Mouse (Mus musculus): ENCODE results near the gene Krt17. TPM values are rescaled to one million over a fixed set of nuclear protein-coding genes. Genes with fewer than 3 reads are reported as not detected.
A peak's percentile ranks its signal among the peaks of the same experiment; 100 is the strongest.
"Not testable (repeated sequence)": the region's sequence is repeated elsewhere in the genome, so short reads cannot be mapped to it uniquely, and the experiment has no call there.

Gene Krt17
- polyA plus RNA-seq, 1 experiment from 2014 or later, result 0.67 TPM

- H3K36me3 ChIP-seq (replicated peaks), result no peaks in the 10 kb centered on the region
- H3K27me3 ChIP-seq (replicated peaks; ENCODE audit: low read depth, poor library complexity, severe bottlenecking), result 0 out of 2 replicates have a peak, but pooled peaks cover 4% of the 10 kb centered on the region
- peaks cover 18% of the 10 kb centered on the region for H3K4me1 ChIP-seq
- H3K27ac ChIP-seq (replicated peaks), result no peak overlapping the region
- no peak for DNase-seq (ENCODE audit: low spot score)
- H3K9me3 ChIP-seq, result no peaks in the 10 kb centered on the region
- no peak overlapping the region for H3K4me3 ChIP-seq
- WGBS, result 95% methylated on average over 9 of the region's 9 CpGs
Observed at GRCm38 (mm10) chr11:100259079-100259478, 1.8 kb downstream of the Krt17 start.

DNA sequence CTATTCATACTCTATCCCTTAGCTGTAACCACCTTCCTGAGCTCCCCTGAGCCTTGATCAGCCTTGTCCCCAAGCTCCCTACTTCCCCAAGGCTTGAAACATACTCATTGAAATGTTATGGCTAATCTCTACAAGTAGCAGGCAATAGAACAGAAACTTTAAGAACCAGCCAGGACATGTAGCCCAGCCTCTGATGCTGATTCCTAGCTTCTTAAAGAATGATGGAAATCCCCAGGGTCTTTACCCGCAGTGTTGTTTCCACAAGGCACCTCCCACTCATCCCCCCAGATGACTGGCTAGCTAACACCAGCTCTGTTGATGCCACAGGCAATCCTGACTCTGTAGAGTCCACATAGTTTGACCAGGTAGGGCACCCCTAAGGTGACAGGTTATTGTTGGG lies 2.9 kb downstream of the Krt17 start:
- no peak overlapping the region for H3K27ac ChIP-seq (replicated peaks)
- no peak for DNase-seq (ENCODE audit: low spot score)
- H3K27me3 ChIP-seq (replicated peaks; ENCODE audit: low read depth, poor library complexity, severe bottlenecking), result 0 out of 2 replicates have a peak, but pooled peaks cover 4% of the 10 kb centered on the region
- H3K4me3 ChIP-seq, result no peak overlapping the region
- H3K4me1 ChIP-seq, result peaks cover 14% of the 10 kb centered on the region
- H3K36me3 ChIP-seq (replicated peaks), result no peaks in the 10 kb centered on the region
- no peaks in the 10 kb centered on the region for H3K9me3 ChIP-seq
- WGBS, result 89% methylated on average over 1 of the region's 1 CpGs

GRCm38 (mm10) chr11:100255514-100255913 lies 5.3 kb downstream of the Krt17 start:
- no peak overlapping the region for H3K4me3 ChIP-seq
- H3K27ac ChIP-seq (replicated peaks), result no peak overlapping the region
- 95% methylated on average over 6 of the region's 6 CpGs for WGBS
- H3K27me3 ChIP-seq (replicated peaks; ENCODE audit: low read depth, poor library complexity, severe bottlenecking), result no peaks in the 10 kb centered on the region
- H3K36me3 ChIP-seq (replicated peaks), result no peaks in the 10 kb centered on the region
- DNase-seq (ENCODE audit: low spot score), result no peak
- no peaks in the 10 kb centered on the region for H3K9me3 ChIP-seq
- H3K4me1 ChIP-seq, result no peaks in the 10 kb centered on the region

- no peaks in the 10 kb centered on the region for H3K9me3 ChIP-seq
- no peaks in the 10 kb centered on the region for H3K27me3 ChIP-seq (replicated peaks; ENCODE audit: low read depth, poor library complexity, severe bottlenecking)
- WGBS, result 77% methylated on average over 5 of the region's 5 CpGs
- H3K27ac ChIP-seq (replicated peaks), result no peak overlapping the region
- no peak overlapping the region for H3K4me3 ChIP-seq
- H3K4me1 ChIP-seq, result no peaks in the 10 kb centered on the region
- H3K36me3 ChIP-seq (replicated peaks), result no peaks in the 10 kb centered on the region
- DNase-seq (ENCODE audit: low spot score), result no peak
Observed at GRCm38 (mm10) chr11:100254360-100255090, 6.3 kb downstream of the Krt17 start.

- DNase-seq (ENCODE audit: low spot score), result no peak
- WGBS, result 90% methylated on average over 7 of the region's 7 CpGs
- H3K9me3 ChIP-seq, result no peaks in the 10 kb centered on the region
- no peak within 1 kb of the TSS for H3K4me3 ChIP-seq
- H3K4me1 ChIP-seq, result no peaks in the 10 kb centered on the region
- no peaks in the 10 kb centered on the region for H3K27me3 ChIP-seq (replicated peaks; ENCODE audit: low read depth, poor library complexity, severe bottlenecking)
- no peaks in the 10 kb centered on the region for H3K36me3 ChIP-seq (replicated peaks)
- H3K27ac ChIP-seq (replicated peaks), result no peak within 1 kb of the TSS
Observed at GRCm38 (mm10) chr11:100248852-100249465, 11.9 kb downstream of the Krt17 start, which contains the start of gene Krt16. Gene Krt16, minus strand, starts transcription at chr11:100248902.

- H3K4me3 ChIP-seq; H3K27me3 ChIP-seq (replicated peaks; ENCODE audit: low read depth, poor library complexity, severe bottlenecking); H3K27ac ChIP-seq (replicated peaks); H3K9me3 ChIP-seq; DNase-seq (ENCODE audit: low spot score); H3K36me3 ChIP-seq (replicated peaks); H3K4me1 ChIP-seq: not testable (repeated sequence)
- 70% methylated on average over 7 of the region's 7 CpGs for WGBS
Observed at GRCm38 (mm10) chr11:100246471-100246870, 14.4 kb downstream of the Krt17 start.

GRCm38 (mm10) chr11:100240272-100240671 lies 20.6 kb downstream of the Krt17 start:
- H3K4me1 ChIP-seq; H3K27me3 ChIP-seq (replicated peaks; ENCODE audit: low read depth, poor library complexity, severe bottlenecking); DNase-seq (ENCODE audit: low spot score); H3K4me3 ChIP-seq; H3K36me3 ChIP-seq (replicated peaks); H3K9me3 ChIP-seq; H3K27ac ChIP-seq (replicated peaks): not testable (repeated sequence)
- WGBS, result 92% methylated on average over 4 of the region's 4 CpGs

DNA sequence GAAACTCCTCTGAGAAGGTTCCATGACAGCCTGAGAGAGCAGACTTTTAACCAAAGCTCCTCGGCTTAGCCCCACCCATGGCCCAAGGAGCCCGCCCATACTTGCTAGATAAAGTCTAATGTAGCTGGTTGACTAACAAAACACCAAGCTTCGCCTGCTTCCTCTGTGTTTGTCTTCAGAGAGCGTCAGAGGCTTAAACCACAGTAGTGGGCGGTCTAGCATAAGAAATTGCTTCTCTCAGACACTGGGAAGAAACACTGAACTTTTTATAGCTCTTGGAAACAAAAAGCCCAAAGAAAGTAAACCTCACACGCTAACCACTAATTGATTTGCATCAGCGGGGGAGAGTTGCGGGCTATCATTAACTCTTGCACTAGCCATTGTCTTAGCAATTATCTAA lies 39.1 kb downstream of the Krt17 start:
- Histone ChIP-seq H3K9me3 (peaks cover 5% of the 10 kb centered on the region; the same call in 1 of the 2 replicates), H3K27ac (replicated peaks) (no peak overlapping the region), H3K4me3 (no peak overlapping the region), H3K4me1 (no peaks in the 10 kb centered on the region), H3K27me3 (replicated peaks; ENCODE audit: low read depth, poor library complexity, severe bottlenecking) (no peaks in the 10 kb centered on the region), H3K36me3 (replicated peaks) (no peaks in the 10 kb centered on the region)
- whole genome bisulfite sequencing, result 72% methylated on average over 8 of the region's 8 CpGs
- no peak for DNase-seq (ENCODE audit: low spot score)

- Histone ChIP-seq H3K9me3 (no peaks in the 10 kb centered on the region), H3K36me3 (replicated peaks) (no peaks in the 10 kb centered on the region), H3K27ac (replicated peaks) (no peak overlapping the region), H3K4me3 (no peak overlapping the region), H3K4me1 (no peaks in the 10 kb centered on the region), H3K27me3 (replicated peaks; ENCODE audit: low read depth, poor library complexity, severe bottlenecking) (no peaks in the 10 kb centered on the region)
- no peak for DNase-seq (ENCODE audit: low spot score)
- WGBS, result 89% methylated on average over 4 of the region's 4 CpGs
Observed at GRCm38 (mm10) chr11:100219304-100219703, 41.5 kb downstream of the Krt17 start.

DNA sequence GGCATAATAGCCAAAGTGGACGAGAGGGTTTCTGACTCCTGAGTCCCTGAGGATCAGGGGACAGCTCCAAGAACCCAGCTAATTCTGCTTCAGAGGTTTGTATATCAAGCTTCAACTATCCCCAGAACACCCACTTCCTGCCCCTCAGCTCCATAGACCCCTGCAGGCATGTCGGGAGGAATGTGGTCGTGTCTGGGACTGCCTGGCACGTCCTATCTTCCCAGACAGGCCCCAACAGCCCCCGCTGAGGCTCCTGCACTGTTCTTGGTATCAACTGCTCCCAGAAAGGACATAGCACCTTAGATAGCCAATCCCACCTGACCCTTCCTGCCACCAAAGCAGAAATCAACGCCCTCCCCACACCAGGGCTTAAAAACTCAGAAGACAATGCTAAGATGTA lies 52.3 kb downstream of the Krt17 start:
- peak; percentile 21 for DNase-seq (ENCODE audit: low spot score)
- H3K4me3 ChIP-seq, result no peak overlapping the region
- no peaks in the 10 kb centered on the region for H3K9me3 ChIP-seq
- WGBS, result 50% methylated on average over 6 of the region's 6 CpGs
- H3K36me3 ChIP-seq (replicated peaks), result no peaks in the 10 kb centered on the region
- no peaks in the 10 kb centered on the region for H3K27me3 ChIP-seq (replicated peaks; ENCODE audit: low read depth, poor library complexity, severe bottlenecking)
- H3K27ac ChIP-seq (replicated peaks), result no peak overlapping the region
- no peaks in the 10 kb centered on the region for H3K4me1 ChIP-seq

DNA sequence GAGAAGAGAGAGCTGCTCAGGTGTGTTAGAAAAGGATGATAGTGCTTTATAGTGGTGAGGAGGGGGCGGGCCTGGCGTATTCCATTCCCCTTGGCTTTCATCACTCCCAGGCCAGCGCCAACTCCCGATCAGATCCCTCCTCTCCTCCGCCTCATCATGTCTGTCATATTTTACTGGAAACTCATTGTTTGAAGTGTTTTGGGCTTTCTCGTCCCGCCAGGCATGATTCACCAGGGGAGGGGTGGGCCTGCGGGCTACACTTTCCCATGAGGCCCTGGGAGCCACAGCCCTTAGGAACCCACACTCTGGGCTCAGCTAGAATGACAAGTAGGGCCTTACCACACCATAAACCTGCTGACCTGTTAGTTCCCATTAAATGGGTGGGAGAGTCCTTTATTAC lies 53.3 kb downstream of the Krt17 start, which contains the start of gene Krt14:
Gene Krt14 (minus strand): TSS at position 51 of the 400 bp plus-strand sequence.
- no peaks in the 10 kb centered on the region for H3K27me3 ChIP-seq (replicated peaks; ENCODE audit: low read depth, poor library complexity, severe bottlenecking)
- H3K4me3 ChIP-seq, result no peak within 1 kb of the TSS
- no peaks in the 10 kb centered on the region for H3K4me1 ChIP-seq
- DNase-seq (ENCODE audit: low spot score), result no peak
- 90% methylated on average over 8 of the region's 8 CpGs for WGBS
- H3K9me3 ChIP-seq, result no peaks in the 10 kb centered on the region
- no peak within 1 kb of the TSS for H3K27ac ChIP-seq (replicated peaks)
- H3K36me3 ChIP-seq (replicated peaks), result no peaks in the 10 kb centered on the region
